Mouse (Mus musculus) ES-E14 (cell line): ENCODE data around the gene Fam186b. TPM values are rescaled to one million over a fixed set of nuclear protein-coding genes. Genes with fewer than 3 reads are reported as not detected.

Experiments used
- DNase-seq: peaks from one replicate; pipeline ENCODE4 v3.0.0-alpha.2; 2013; ENCODE audit warnings: low read depth, low spot score
- H3K27ac ChIP-seq: 2 replicates; pipeline ENCODE4 v1.5.1; 2012; ENCODE audit warnings: low read depth, mild to moderate bottlenecking, low read length, moderate library complexity, mixed read lengths; ENCODE audit not compliant: poor library complexity, insufficient read depth, severe bottlenecking
- H3K36me3 ChIP-seq: 2 replicates; pipeline ENCODE4 v1.6.1; 2012; ENCODE audit warnings: mild to moderate bottlenecking, low read length, moderate library complexity, mixed read lengths; ENCODE audit not compliant: control insufficient read depth, poor library complexity, insufficient read depth, severe bottlenecking
- H3K4me1 ChIP-seq, 2 experiments: fragments of 150-350 bp in 1 of 2; sonication (generic) in 1 of 2; 2 replicates each; pipeline ENCODE4 v1.6.1; 2012; ENCODE audit warnings: low read length in 2 of 2, mild to moderate bottlenecking in 1 of 2, mixed read lengths in 1 of 2; ENCODE audit not compliant: control insufficient read depth in 2 of 2, insufficient read depth in 2 of 2, poor library complexity in 1 of 2
- H3K4me3 ChIP-seq, 2 experiments: fragments of 150-350 bp in 1 of 2; sonication (generic) in 1 of 2; 2 replicates each; pipeline ENCODE4 v1.5.1; 2012; ENCODE audit warnings: low read length in 2 of 2, low read depth in 1 of 2, mild to moderate bottlenecking in 1 of 2, mixed read lengths in 1 of 2; ENCODE audit not compliant: insufficient read depth in 1 of 2, poor library complexity in 1 of 2, severe bottlenecking in 1 of 2
- H3K9ac ChIP-seq: 2 replicates; pipeline ENCODE4 v1.6.1; 2012; ENCODE audit warnings: low read depth, mild to moderate bottlenecking, low read length, mixed read lengths; ENCODE audit not compliant: poor library complexity, insufficient read depth, severe bottlenecking
- H3K9me3 ChIP-seq: fragments of 150-350 bp; sonication (generic); 2 replicates; pipeline ENCODE4 v1.6.1; 2012; ENCODE audit warnings: low read depth, mild to moderate bottlenecking, low read length; ENCODE audit not compliant: control insufficient read depth, insufficient read depth
- CHD2 ChIP-seq: IDR thresholded peaks from 2 replicates; pipeline ENCODE4 v1.6.1; 2014; ENCODE audit warnings: mild to moderate bottlenecking, low read depth, low read length, inconsistent platforms
- HCFC1 ChIP-seq: IDR thresholded peaks from 2 replicates; pipeline ENCODE4 v1.6.1; 2012; ENCODE audit warnings: low read length, inconsistent platforms, borderline replicate concordance; ENCODE audit not compliant: insufficient read depth
- MAFK ChIP-seq: IDR thresholded peaks from 2 replicates; pipeline ENCODE4 v1.6.1; 2014; ENCODE audit warnings: mild to moderate bottlenecking, low read depth, low read length, inconsistent platforms; ENCODE audit not compliant: insufficient read depth
- ZC3H11A ChIP-seq: IDR thresholded peaks from 2 replicates; pipeline ENCODE4 v1.6.1; 2012; ENCODE audit warnings: low read depth, mild to moderate bottlenecking, inconsistent platforms, low read length, borderline replicate concordance
- ZNF384 ChIP-seq: IDR thresholded peaks from 2 replicates; pipeline ENCODE4 v1.6.1; 2012; ENCODE audit warnings: low read depth, low read length, inconsistent platforms
- in situ Hi-C, 2 experiments: fragments of 600-800 bp; cut with MboI; formaldehyde crosslinking; loops; one replicate each; pipeline ENCODE4 v1.15.1; 2025; ENCODE audit warnings: low sequenced_read_pairs in 2 of 2, inconsistent platforms in 1 of 2; ENCODE audit not compliant: unreplicated experiment in 2 of 2
- total RNA-seq: library from RNA; depleted of rRNA; stranded (reverse); fragments of 300-350 nt; gene quantifications from 2 replicates; pipeline ENCODE4 v1.2.3, GENCODE M21; 2012

Fam186b gene
- total RNA-seq, 1 experiment, result 0.40 TPM

DNA sequence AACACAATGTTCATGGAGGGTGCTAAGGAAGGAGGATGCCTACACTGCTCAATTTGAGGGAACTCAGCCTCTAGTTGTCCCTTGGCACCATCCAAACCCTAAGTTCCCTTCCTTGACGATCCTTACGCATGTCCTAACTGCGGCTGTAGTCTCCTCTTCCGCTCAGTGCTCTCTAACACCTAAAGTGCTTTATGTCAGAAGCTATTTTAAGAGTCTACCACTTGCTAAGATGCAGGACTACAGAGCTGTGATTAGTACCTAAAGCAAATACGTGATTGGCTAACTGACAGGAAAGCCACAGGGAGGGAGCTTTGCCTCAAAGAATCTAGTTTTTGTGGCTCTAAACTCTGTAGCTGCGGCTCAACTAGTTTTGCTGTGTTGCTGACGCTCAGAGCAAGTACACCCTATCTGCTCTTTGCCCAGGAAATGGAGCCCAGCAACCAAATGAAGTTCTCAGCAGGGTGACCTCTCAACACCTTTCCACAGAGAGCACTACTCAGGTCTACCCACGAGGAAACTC is 40.2 kb upstream of the Fam186b start:
- DNase-seq, result no peak
- Histone ChIP-seq H3K4me3 (no peak overlapping the region), H3K4me1 (peaks cover 1 to 10% of the 10 kb centered on the region in 2 experiments; a peak in 3 of 4 replicates), H3K9ac (no peak overlapping the region), H3K36me3 (no peaks in the 10 kb centered on the region), H3K9me3 (no peaks in the 10 kb centered on the region), H3K27ac (no peak overlapping the region)
- in situ Hi-C loops, result no loop called here
- TF ChIP-seq HCFC1 (no peak), ZC3H11A (no peak), MAFK (no peak), ZNF384 (no peak), CHD2 (no peak)

DNA sequence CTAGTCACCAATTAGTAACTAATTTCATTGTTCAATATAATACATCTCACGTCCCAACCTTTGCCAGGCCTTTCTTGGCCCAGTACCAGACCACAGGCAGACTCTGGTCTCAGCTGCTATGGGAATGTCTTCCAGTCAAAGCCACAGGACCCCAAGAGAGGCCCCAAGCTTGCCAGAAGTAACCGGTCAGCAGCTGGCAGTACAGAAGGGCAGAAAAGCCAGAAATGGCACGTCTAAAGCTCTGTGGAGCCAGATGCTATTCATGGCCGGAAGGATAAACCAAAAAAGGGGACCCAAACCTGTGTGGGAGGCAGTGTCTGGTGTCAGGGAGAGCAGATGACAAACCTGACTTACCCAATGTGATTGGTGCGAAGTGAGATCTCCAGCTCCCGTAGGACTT is 38.8 kb upstream of the Fam186b start:
- no peak overlapping the region for H3K9ac ChIP-seq
- no peaks in the 10 kb centered on the region for H3K36me3 ChIP-seq
- TF ChIP-seq MAFK (no peak), CHD2 (no peak), ZC3H11A (no peak), ZNF384 (no peak), HCFC1 (no peak)
- H3K27ac ChIP-seq, result no peak overlapping the region
- H3K4me1 ChIP-seq, result peaks cover 1 to 10% of the 10 kb centered on the region in 2 experiments; a peak in 3 of 4 replicates
- in situ Hi-C loops, result no loop called here
- H3K4me3 ChIP-seq, result no peak overlapping the region
- no peak for DNase-seq
- H3K9me3 ChIP-seq, result no peaks in the 10 kb centered on the region

DNA sequence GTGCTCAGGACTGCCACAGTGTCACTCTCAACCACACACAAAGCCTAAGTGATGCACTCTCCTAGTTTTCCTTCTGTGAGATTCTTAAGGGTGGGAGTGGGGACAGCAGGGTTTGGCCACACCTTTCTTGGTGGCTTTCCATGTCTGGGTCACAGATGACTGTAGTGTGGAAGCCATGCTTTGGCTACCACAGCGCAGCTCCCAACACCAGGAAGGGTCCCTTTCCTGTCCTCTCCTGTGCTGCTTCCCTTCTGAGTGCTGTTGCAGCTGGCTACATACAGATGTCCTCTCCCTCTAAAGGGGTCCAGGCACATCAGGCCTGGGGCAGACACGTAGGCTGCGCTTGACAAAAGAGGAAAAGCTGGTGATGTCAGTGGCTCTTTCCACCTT is 38.0 kb upstream of the Fam186b start:
- no peaks in the 10 kb centered on the region for H3K9me3 ChIP-seq
- no peak overlapping the region for H3K4me3 ChIP-seq
- DNase-seq, result no peak
- no peaks in the 10 kb centered on the region for H3K36me3 ChIP-seq
- no peak overlapping the region for H3K9ac ChIP-seq
- TF ChIP-seq CHD2, result no peak
- no peak for TF ChIP-seq ZNF384
- TF ChIP-seq MAFK, result no peak
- TF ChIP-seq ZC3H11A, result no peak
- no peak for TF ChIP-seq HCFC1
- in situ Hi-C loops, result no loop called here
- H3K4me1 ChIP-seq, result peaks cover 1 to 10% of the 10 kb centered on the region in 2 experiments; a peak in 3 of 4 replicates
- no peak overlapping the region for H3K27ac ChIP-seq

DNA sequence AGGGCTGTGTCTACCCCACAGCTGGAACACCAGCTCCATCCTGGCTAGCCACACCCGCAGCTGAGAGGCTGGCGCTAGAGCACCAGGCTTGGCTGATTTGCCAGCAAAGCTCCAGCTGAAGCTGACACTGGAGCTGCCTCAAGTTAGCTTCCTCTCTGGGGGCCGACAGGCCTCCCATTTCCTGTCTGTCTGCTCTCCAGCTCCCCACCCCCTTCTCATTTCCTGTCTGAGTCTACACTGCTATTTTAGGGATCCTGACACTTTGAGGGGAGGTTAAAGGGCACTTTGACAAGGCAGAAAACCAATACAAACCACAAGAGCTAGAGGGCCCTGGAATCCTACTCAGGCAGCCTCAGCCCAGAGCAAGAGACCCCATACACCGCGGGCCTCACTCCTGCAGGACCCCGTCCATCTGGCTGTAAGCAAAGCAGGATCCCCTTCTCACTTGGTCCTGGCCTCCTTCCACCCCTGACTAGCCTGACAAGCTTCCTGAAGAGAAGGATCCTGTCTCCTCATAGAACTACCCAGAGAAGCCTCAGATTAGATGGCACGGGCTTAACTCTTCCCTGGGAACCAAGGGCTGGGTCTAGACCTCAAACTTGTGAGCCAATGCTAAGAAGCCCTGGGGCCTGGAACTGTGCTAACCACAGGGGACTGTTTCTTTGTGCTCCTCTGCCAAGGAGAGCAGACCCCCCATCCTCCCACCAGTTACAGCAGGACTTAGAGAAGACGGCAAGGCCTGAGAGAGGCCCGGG is 37.4 kb upstream of the Fam186b start:
- Histone ChIP-seq H3K4me3 (no peak overlapping the region), H3K4me1 (peaks cover 1 to 10% of the 10 kb centered on the region in 2 experiments; a peak in 3 of 4 replicates), H3K27ac (no peak overlapping the region), H3K36me3 (no peaks in the 10 kb centered on the region; the same call in 1 of the 2 replicates), H3K9ac (no peak overlapping the region), H3K9me3 (no peaks in the 10 kb centered on the region)
- no peak for DNase-seq
- no peak for TF ChIP-seq HCFC1
- in situ Hi-C loops, result no loop called here
